Mouse (Mus musculus) adrenal gland, postnatal 10 days (tissue): ENCODE results near the gene Mocs3. TPM values are rescaled to one million over a fixed set of nuclear protein-coding genes. Genes with fewer than 3 reads are reported as not detected.

Source experiments
- DNase-seq: peaks from one replicate; pipeline ENCODE4 v3.0.0; 2021; ENCODE audit warnings: mixed read lengths
- long read RNA-seq, 2 experiments: library from polyadenylated mRNA; stranded (forward); transcript quantifications; one replicate each; pipeline ENCODE4 v2.0.0; 2021
- total RNA-seq, 2 experiments: library from RNA; stranded (reverse); gene quantifications; 2 replicates each; pipeline ENCODE4 v1.2.3; 2021

Mocs3 gene
- total RNA-seq = 10 to 100 TPM; 10.1 to 15.2 TPM
- long read RNA-seq, experiment 1, transcript Mocs3-201 (1 exons, 1,973 nt) = major isoform, 61 of 61 reads
- long read RNA-seq, experiment 1, partial matches to known transcripts = 0 of 61 reads
- long read RNA-seq, experiment 1, other reads (novel, unspliced or antisense) = 0 of 61 reads
- long read RNA-seq, experiment 2, transcript Mocs3-201 (1 exons, 1,973 nt) = major isoform, 22 of 22 reads
- long read RNA-seq, experiment 2, partial matches to known transcripts = 0 of 22 reads
- long read RNA-seq, experiment 2, other reads (novel, unspliced or antisense) = 0 of 22 reads

- peak; percentile 90 for DNase-seq
Measured at GRCm38 (mm10) chr2:168230026-168230728, at the start of gene Mocs3, which contains the start of the genes Gm20716 and Dpm1. Mocs3 (plus strand) TSS chr2:168230622. Gm20716 (minus strand) TSS chr2:168230364. Dpm1 (minus strand) TSS chr2:168230591.

GRCm38 (mm10) chr2:168191856-168192255, 38.6 kb upstream of the Mocs3 start:
- no peak for DNase-seq

DNA sequence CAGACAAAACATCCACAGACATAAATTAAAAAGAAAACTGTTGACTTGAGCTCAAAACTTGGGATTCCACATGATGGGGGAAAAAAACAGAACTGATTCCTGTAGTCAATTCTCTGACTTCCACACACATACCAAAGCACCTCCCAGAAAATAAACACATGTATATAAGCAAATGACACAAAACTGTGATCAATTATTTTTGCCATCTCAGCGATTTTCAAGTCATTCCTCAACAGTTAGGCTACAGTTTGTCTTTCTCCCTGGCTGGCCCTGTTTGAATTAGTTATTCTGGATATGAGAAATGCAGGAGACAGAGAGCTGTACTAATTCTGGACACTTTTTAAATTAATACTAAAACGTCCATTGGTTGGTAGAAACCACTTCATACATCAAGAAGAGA, 36.7 kb upstream of the Mocs3 start:
- DNase-seq = no peak

DNA sequence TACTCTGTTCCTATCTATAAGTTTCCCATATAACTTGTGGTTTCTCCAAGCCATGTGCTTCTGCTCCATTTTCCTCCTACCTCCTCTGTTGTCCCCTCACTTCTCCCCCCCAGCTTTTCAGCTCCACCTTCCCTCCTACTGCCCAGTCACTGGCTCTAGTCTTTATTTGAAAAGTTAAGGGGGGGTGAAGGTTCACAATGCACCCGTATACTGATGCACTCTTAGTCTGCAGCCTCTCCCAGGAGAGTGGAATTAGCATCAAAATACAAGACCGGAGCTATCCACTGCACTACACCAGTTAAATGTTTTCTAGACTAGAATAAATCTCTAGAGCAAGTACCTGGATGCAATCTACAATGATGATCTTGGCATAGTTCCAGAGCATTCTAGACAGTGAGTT, 34.7 kb upstream of the Mocs3 start:
- DNase-seq = no peak

GRCm38 (mm10) chr2:168198421-168198820, 32.0 kb upstream of the Mocs3 start:
- no peak for DNase-seq

GRCm38 (mm10) chr2:168199476-168199875, 30.9 kb upstream of the Mocs3 start:
- no peak for DNase-seq

GRCm38 (mm10) chr2:168200014-168200691, 30.3 kb upstream of the Mocs3 start:
- no peak for DNase-seq

GRCm38 (mm10) chr2:168204476-168204999, 25.9 kb upstream of the Mocs3 start:
- DNase-seq = no peak

DNA sequence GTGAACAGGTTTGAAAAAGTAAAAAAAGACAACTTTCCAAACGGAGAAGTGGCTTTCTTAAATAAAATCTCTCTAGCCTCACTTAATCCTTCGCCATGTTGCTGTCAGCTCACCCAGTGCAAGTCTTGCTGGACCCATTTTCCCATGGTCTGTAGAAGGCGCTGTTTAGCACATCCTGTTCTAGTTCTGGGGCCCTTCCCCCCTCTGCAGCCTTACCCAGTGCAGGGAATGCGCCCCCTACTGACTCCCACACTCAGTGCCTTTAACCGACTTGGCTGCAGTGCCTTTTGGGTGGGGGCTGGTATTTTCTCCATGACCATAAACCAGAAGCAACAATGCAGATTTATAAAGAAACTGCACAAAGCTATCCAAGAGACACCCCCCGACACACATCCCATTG, 25.2 kb upstream of the Mocs3 start:
- peak; percentile 93 for DNase-seq

GRCm38 (mm10) chr2:168205681-168206631, 24.5 kb upstream of the Mocs3 start:
- DNase-seq = peak; percentile 46

DNA sequence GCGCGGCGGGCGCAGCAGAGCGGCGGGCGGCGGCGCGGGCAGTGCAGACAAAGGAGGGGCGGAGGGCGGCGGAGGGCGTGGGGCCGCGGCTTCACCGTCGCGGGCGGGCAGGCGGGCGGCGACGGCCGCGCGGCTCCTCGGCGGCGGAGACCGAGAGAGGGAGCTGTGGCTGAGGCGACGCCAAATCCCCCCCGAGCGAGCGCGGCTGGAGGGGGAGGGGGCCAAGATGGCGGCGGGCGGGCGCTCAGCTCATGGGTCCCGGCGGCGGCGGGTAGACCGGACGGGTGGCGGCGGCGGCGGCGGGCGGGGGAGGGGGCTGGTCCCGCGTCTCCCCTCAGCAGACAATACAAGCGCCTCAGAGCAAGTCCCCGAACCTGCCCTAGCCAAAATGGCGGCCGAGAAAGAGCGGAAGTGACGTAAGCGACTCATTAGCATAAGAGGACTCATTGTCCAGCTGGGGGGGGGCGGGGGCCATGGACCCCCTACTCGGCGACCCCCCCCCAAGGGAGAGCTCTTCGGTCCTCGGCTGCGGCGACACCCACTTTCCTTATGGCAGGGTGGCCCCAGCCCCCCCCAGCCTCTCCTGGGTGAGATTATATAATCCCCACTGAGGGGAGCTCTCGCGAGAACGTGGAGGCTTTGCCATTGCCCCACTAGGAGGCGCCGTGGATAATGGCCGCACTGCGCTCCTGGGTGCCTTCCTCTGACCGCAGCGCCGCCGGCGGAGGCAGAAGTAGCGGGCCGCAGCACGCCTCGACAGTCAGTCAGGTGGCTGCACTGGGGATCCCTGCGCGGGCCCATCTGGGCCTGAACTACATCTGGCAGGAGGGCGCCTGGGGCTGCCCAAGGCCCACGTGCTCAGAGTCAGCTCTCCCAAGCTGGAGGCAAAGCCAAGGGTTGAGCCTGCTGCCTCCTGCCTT, 23.4 kb upstream of the Mocs3 start, which contains the start of gene Adnp:
Gene Adnp, minus strand, starts transcription at position 388 of the 920 bp plus-strand sequence.
- DNase-seq = peak; percentile 96

DNA sequence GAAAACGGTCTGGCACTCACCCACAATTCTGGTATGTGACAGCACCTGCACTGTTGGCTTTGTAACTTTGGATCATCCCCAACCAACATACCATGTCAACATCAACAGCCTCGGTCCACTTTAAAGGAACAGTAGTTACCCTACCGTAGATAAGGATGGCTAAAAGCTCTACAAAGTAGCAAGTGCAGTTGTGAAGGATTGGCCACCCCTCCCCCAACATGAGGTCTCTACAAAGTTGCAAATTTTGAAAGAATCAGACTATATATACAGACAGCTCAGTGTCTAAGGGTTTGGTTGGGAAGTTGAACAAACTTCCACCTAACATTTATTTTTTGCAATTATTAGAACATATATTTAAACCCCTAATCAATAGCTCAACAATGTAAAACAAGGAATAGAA, 22.5 kb upstream of the Mocs3 start:
- DNase-seq = no peak

GRCm38 (mm10) chr2:168213788-168214397, 16.5 kb upstream of the Mocs3 start:
- DNase-seq = no peak

DNA sequence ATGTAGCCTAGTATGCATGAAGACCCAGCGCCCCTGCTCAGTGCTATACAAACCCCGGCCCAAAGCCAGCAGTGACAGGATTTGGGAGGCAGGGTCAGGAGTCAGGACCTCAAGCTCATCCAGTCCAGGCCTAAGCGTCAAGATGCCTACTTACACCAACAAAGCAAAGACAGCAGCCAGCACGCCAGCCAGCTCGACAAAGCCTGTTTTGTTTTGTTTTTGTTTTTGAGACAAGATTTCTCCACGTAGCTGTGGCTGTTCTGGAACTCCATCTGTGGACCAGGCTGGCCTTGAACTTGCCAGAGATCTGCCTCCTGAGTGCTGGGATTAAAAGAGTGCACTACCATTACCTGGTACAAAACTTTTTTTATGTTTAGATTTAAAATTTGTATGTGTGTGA, 7.1 kb upstream of the Mocs3 start:
- no peak for DNase-seq

DNA sequence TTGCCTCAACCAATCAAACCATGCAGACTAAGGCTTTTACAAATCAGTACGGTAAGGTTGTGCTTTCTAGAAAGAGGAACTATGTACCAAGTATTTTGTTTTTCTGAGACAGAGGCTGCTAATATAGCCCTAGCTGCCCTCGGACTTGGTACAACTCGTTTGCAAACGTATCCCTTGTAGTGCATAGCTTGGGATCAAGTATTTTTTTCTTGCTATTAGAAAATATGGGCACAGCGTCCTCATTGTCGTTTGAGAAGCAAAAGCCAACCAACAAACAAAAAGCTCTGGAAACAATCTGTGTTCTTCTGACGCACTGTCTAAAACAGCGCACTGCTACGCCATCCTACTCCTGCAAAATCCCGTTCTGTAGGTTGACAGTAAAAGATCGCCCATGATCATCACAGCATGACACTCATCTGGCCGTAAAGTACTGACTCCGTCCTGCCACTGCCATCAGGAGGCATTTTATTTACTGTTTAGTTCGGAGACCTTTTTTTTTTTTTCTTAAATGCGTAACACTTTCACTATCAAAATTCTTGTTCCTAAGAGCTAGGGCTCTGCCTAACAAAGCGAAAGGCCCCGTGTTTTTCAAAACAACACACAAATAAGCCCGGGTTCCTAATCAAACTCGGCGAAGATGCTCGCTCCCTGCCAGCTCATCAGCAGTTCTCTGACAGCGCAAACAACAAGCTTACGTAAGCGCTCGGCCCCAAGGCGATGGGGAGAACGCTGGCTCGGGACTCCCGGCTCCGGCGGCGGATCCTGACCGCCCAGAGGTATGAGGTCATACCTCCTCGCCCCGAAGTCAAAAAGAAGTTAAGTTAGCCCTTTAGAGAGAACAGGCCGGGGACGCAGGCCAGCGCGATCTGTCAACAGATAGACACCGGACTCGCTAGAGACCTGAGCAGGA, 1.1 kb upstream of the Mocs3 start:
- DNase-seq = peak; percentile 71

- peak; percentile 29 for DNase-seq
Measured at GRCm38 (mm10) chr2:168230773-168231470, 500 bp downstream of the Mocs3 start.

GRCm38 (mm10) chr2:168231471-168231829, 1.0 kb downstream of the Mocs3 start:
- DNase-seq = no peak

DNA sequence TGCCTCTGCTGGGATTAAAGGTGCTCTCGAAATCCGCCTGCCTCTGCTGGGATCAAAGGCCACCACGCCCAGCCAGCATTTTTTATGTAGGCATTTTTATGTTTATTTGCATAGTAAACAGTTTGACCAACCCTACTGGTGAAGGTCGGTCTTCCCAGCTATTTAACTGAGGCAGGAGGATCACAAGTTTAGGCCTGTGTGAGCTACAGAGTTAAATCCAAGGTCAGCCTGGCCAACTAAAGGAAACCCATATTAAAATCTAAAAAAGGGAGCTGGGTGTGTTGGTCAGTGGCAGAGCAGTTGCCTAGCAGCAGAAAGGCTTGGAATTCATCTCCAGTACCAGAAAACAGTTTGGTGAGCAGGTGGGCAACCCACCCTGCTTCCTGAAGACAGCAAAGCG, 2.9 kb downstream of the Mocs3 start:
- DNase-seq = no peak
